Mouse (Mus musculus): ENCODE results near the gene Sap30.

DNA sequence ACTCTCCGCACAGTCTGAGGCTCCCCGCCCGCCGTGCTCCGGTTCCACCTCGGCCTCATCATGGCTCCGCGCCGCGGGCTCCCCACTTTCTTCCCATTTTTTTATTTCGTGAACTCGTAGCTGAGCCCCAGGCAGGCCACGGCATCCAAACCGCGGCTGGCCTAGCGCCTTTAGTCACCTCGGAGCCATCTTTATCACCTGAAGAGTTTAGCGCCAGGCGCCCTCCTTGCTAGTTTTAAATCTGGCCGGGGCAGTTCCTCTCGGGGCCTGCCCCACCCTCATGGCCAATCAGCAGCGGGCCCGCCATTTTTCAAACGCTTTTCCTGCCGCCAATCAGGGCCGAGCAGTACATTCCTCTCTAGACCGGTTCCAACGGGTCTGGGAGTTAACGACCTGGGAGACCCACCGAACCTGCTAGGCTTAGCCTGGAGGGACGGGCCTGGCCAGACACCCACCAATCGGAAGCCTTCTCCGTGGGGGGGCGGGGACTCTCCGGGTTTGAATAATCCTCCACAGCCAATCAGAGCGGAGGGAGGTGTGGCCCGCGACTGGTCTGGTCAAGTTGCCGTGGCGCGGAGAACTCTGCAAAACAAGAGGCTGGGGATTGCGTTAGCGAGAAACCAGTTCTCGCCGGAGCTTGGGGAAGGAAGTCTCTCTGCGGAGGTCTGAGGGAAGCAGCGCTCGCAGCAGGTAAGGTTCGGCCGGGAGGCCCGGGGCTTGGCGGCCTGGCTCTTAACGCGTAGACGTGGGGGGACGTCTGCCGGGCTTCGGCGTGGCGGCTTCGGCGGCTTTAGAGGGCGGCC, 23.9 kb upstream of the Sap30 start, which contains the start of gene Hmgb2:
- TF ChIP-seq EP300 (IDR thresholded peaks at IDR 0.05; ENCODE audit: low read depth): peak; percentile 82; the same call in 1 of the 2 replicates
- no peak for TF ChIP-seq CTCF (IDR thresholded peaks at IDR 0.05; ENCODE audit: low read depth)

Measured in heart, postnatal 0 days (tissue).